Mouse (Mus musculus) ES-Bruce4 (cell line): ENCODE results near the gene H2afz. TPM values are rescaled to one million over a fixed set of nuclear protein-coding genes. Genes with fewer than 3 reads are reported as not detected.
"Not testable (repeated sequence)": the region's sequence is repeated elsewhere in the genome, so short reads cannot be mapped to it uniquely, and the experiment has no call there.

Source experiments
- H3K27ac ChIP-seq: 2 replicates; pipeline ENCODE4 v1.5.1; 2012; ENCODE audit warnings: low read length, inconsistent platforms; ENCODE audit not compliant: insufficient read depth
- H3K27me3 ChIP-seq: 2 replicates; pipeline ENCODE4 v1.6.1; 2012; ENCODE audit warnings: mild to moderate bottlenecking, low read length, inconsistent platforms; ENCODE audit not compliant: control insufficient read depth, poor library complexity, insufficient read depth, severe bottlenecking
- H3K36me3 ChIP-seq: 2 replicates; pipeline ENCODE4 v1.6.1; 2012; ENCODE audit warnings: inconsistent platforms, mild to moderate bottlenecking, low read length, moderate library complexity; ENCODE audit not compliant: control insufficient read depth, poor library complexity, insufficient read depth, severe bottlenecking
- H3K4me1 ChIP-seq: one replicate; pipeline ENCODE4 v1.8.1; 2011; ENCODE audit warnings: low read length; ENCODE audit not compliant: control insufficient read depth, insufficient read depth
- H3K4me3 ChIP-seq: 2 replicates; pipeline ENCODE4 v1.5.1; 2011; ENCODE audit warnings: low read depth, mild to moderate bottlenecking, low read length
- H3K9ac ChIP-seq: 2 replicates; pipeline ENCODE4 v1.6.1; 2012; ENCODE audit warnings: low read depth, mild to moderate bottlenecking, inconsistent platforms; ENCODE audit not compliant: poor library complexity, severe bottlenecking
- H3K9me3 ChIP-seq: replicated peaks from 2 replicates; pipeline ENCODE4 v1.6.1; 2012; ENCODE audit warnings: mild to moderate bottlenecking, low read length, inconsistent platforms; ENCODE audit not compliant: control insufficient read depth, poor library complexity, insufficient read depth, severe bottlenecking
- CTCF ChIP-seq: IDR thresholded peaks from one replicate; pipeline ENCODE4 v1.8.1; 2011; ENCODE audit warnings: low read depth, low read length
- EP300 ChIP-seq: IDR thresholded peaks from 2 replicates; pipeline ENCODE4 v1.6.1; 2011; ENCODE audit warnings: low read depth, low read length; ENCODE audit not compliant: insufficient read depth
- POLR2A ChIP-seq: IDR thresholded peaks from one replicate; pipeline ENCODE4 v1.8.1; 2011; ENCODE audit warnings: low read length; ENCODE audit not compliant: insufficient read depth
- polyA plus RNA-seq: library from polyadenylated mRNA; stranded (reverse); fragments of >200 nt; gene quantifications from 2 replicates; pipeline ENCODE4 v1.2.4, GENCODE M21; 2011; ENCODE audit warnings: low read depth; ENCODE audit not compliant: missing spikeins, insufficient read depth, insufficient read length

H2afz gene
- polyA plus RNA-seq, 1 experiment = 682 TPM

GRCm38 (mm10) chr3:137846552-137846951, 17.7 kb upstream of the H2afz start:
- TF ChIP-seq EP300 (no peak), POLR2A (no peak), CTCF (no peak)
- no peak overlapping the region for H3K4me3 ChIP-seq
- peak overlapping the region; percentile 57 for H3K27ac ChIP-seq
- no peak overlapping the region for H3K9ac ChIP-seq
- H3K27me3 ChIP-seq = no peaks in the 10 kb centered on the region
- H3K4me1 ChIP-seq = peaks cover 3% of the 10 kb centered on the region
- peaks cover 3% of the 10 kb centered on the region for H3K9me3 ChIP-seq
- H3K36me3 ChIP-seq = no peaks in the 10 kb centered on the region

GRCm38 (mm10) chr3:137848354-137848753, 15.9 kb upstream of the H2afz start:
- H3K4me1 ChIP-seq = peaks cover 3% of the 10 kb centered on the region
- H3K36me3 ChIP-seq = no peaks in the 10 kb centered on the region
- 0 out of 2 replicates have a peak overlapping the region, but pooled peaks have one; percentile 4 for H3K4me3 ChIP-seq
- peaks cover 3% of the 10 kb centered on the region; the same call in 1 of the 2 replicates for H3K9me3 ChIP-seq
- no peak for TF ChIP-seq CTCF
- TF ChIP-seq EP300 = no peak
- no peak for TF ChIP-seq POLR2A
- H3K27ac ChIP-seq = peak overlapping the region; percentile 48
- H3K9ac ChIP-seq = peak overlapping the region; percentile 33; the same call in 1 of the 2 replicates
- no peaks in the 10 kb centered on the region for H3K27me3 ChIP-seq

GRCm38 (mm10) chr3:137849697-137850096, 14.6 kb upstream of the H2afz start:
- no peak overlapping the region for H3K9ac ChIP-seq

GRCm38 (mm10) chr3:137851196-137851595, 13.1 kb upstream of the H2afz start:
- H3K4me1 ChIP-seq = peaks cover 3% of the 10 kb centered on the region
- H3K27me3 ChIP-seq = no peaks in the 10 kb centered on the region
- TF ChIP-seq CTCF (peak; percentile 50), POLR2A (no peak), EP300 (no peak)
- H3K9me3 ChIP-seq = peaks cover 3% of the 10 kb centered on the region; the same call in 1 of the 2 replicates
- H3K4me3 ChIP-seq = no peak overlapping the region
- H3K9ac ChIP-seq = no peak overlapping the region
- no peak overlapping the region for H3K27ac ChIP-seq
- no peaks in the 10 kb centered on the region for H3K36me3 ChIP-seq

More at GRCm38 (mm10) chr3:137849697-137850096, 14.6 kb upstream of the H2afz start:
- H3K4me1 ChIP-seq = peaks cover 3% of the 10 kb centered on the region
- no peak overlapping the region for H3K4me3 ChIP-seq
- peaks cover 3% of the 10 kb centered on the region; the same call in 1 of the 2 replicates for H3K9me3 ChIP-seq
- H3K27ac ChIP-seq = peak overlapping the region; percentile 85
- H3K27me3 ChIP-seq = no peaks in the 10 kb centered on the region
- 0 out of 2 replicates have a peak, but pooled peaks have one; percentile 26 for TF ChIP-seq EP300
- no peak for TF ChIP-seq POLR2A
- no peaks in the 10 kb centered on the region for H3K36me3 ChIP-seq

GRCm38 (mm10) chr3:137853011-137853410, 11.3 kb upstream of the H2afz start:
- not testable (repeated sequence) for H3K27ac ChIP-seq, H3K4me3 ChIP-seq, H3K4me1 ChIP-seq, H3K9ac ChIP-seq, H3K36me3 ChIP-seq, H3K9me3 ChIP-seq, H3K27me3 ChIP-seq

GRCm38 (mm10) chr3:137855328-137855727, 9.0 kb upstream of the H2afz start:
- no peaks in the 10 kb centered on the region for H3K4me1 ChIP-seq
- TF ChIP-seq POLR2A = no peak
- TF ChIP-seq CTCF = no peak
- no peak for TF ChIP-seq EP300
- no peaks in the 10 kb centered on the region for H3K9me3 ChIP-seq

More at GRCm38 (mm10) chr3:137855328-137855727, 9.0 kb upstream of the H2afz start:
- no peaks in the 10 kb centered on the region for H3K36me3 ChIP-seq
- no peaks in the 10 kb centered on the region for H3K27me3 ChIP-seq
- H3K27ac ChIP-seq = no peak overlapping the region
- H3K4me3 ChIP-seq = no peak overlapping the region
- no peak overlapping the region for H3K9ac ChIP-seq
